Mouse (Mus musculus) embryonic fibroblast, embryonic 13.5 days (primary cell): Measurements from ENCODE around the gene Prrc2a. TPM values are rescaled to one million over a fixed set of nuclear protein-coding genes. Genes with fewer than 3 reads are reported as not detected.

ENCODE experiments used
- H3K27ac ChIP-seq: 2 replicates; pipeline ENCODE4 v1.5.1; 2012; ENCODE audit warnings: low read length, control low read depth, inconsistent platforms; ENCODE audit not compliant: insufficient read depth
- H3K4me1 ChIP-seq: 2 replicates; pipeline ENCODE4 v1.6.1; 2011; ENCODE audit warnings: low read length; ENCODE audit not compliant: control insufficient read depth, insufficient read depth
- H3K4me3 ChIP-seq: 2 replicates; pipeline ENCODE4 v1.5.1; 2011; ENCODE audit warnings: mild to moderate bottlenecking, control low read depth, low read length; ENCODE audit not compliant: insufficient read depth
- CTCF ChIP-seq: IDR thresholded peaks from 2 replicates; pipeline ENCODE4 v1.5.1; 2011; ENCODE audit warnings: mild to moderate bottlenecking, control low read depth, low read length, moderate library complexity, borderline replicate concordance; ENCODE audit not compliant: insufficient read depth
- POLR2A ChIP-seq: IDR thresholded peaks from 2 replicates; pipeline ENCODE4 v1.6.1; 2011; ENCODE audit warnings: low read depth, mild to moderate bottlenecking, control low read depth, low read length, moderate library complexity
- polyA plus RNA-seq: library from polyadenylated mRNA; stranded (reverse); fragments of >200 nt; gene quantifications from 2 replicates; pipeline ENCODE4 v1.2.4, GENCODE M21; 2011; ENCODE audit warnings: low read depth; ENCODE audit not compliant: missing spikeins, insufficient read length

The Prrc2a gene
- polyA plus RNA-seq, 1 experiment, result 174 TPM

DNA sequence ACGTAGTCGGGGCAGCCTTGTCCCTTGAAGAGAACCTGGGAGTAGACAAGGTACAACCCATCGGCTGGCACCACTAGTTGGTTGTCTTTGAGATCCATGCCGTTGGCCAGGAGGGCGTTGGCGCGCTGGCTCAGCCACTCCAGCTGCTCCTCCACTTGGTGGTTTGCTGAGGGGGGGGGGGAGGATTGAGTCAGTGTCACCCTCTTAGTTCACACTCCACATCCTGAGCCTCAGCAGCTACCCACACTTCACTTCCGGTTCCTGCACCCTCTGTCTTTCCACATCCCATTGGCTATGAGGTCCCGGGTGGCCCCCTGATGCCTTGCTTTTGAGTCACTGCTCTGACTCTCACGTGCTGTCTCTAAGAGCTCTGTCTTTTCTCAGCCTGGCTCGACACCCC is 35.7 kb upstream of the Prrc2a start:
- H3K4me3 ChIP-seq, result no peak overlapping the region

DNA sequence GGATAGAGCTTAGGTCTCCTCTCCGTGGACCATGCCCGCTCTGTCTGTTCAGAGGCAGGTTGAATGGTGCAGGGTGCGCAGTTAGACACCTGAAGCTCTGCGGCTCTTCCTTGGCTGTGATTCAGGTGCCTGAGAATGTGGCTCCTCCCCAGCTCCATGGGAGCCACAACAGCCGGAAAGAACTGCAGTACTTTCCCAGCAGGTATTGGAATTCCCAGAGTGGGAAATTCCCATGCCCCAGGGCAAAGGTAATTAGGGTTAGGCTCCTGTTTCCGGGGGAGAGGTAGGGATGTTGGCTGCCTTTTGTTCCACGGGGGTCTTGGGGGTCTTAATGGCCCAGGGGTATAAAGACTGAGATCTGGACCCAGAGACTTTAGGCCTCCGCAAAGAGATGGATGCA is 34.2 kb upstream of the Prrc2a start:
- Histone ChIP-seq H3K27ac (no peak overlapping the region), H3K4me3 (no peak overlapping the region), H3K4me1 (no peaks in the 10 kb centered on the region; the same call in 1 of the 2 replicates)
- no peak for TF ChIP-seq CTCF
- TF ChIP-seq POLR2A, result no peak

More for the DNA sequence above, 35.7 kb upstream of the Prrc2a start:
- Histone ChIP-seq H3K27ac (no peak overlapping the region), H3K4me1 (no peaks in the 10 kb centered on the region; the same call in 1 of the 2 replicates)
- no peak for TF ChIP-seq POLR2A
- no peak for TF ChIP-seq CTCF

DNA sequence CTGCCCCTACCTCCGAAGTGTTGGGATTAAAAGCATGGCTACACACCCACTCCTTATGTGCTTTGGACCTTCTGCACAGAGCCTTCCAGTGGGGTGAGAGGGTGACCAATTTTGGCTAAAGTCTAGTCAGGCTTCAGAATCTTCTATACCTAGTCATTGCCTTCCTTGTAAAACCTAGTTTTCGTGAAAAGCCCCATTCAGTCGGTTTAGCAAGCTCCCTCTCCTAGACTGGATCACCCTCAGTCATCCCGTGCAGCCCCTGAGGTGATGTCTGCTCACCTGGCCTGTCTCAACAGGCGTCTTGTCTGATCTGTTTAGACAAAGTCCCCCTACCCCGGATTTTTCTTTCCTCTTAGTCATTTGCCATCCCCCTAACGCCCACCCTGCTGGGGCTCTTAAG is 33.3 kb upstream of the Prrc2a start:
- Histone ChIP-seq H3K4me3 (no peak overlapping the region), H3K27ac (no peak overlapping the region), H3K4me1 (no peaks in the 10 kb centered on the region; the same call in 1 of the 2 replicates)
- no peak for TF ChIP-seq POLR2A

DNA sequence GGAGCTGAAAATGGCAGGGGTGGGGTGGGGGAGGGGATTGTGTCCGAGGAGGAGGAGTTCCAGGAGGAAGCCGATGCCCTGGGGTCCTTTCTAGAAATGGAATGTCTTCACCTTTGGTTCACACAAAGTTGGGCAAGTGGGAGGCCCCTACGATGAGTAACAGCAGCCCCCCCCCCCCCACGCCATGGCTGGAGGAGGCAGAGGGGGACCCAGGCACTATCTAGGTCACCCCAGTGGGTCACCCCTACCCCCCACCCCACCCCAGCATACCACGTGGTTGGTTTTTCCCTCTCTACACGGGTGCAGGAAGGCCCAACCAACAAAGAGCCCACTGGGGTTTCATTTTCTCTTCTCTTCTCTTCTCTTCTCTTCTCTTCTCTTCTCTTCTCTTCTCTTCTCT is 32.4 kb upstream of the Prrc2a start:
- TF ChIP-seq POLR2A, result no peak
- no peak for TF ChIP-seq CTCF
- Histone ChIP-seq H3K27ac (no peak overlapping the region), H3K4me3 (no peak overlapping the region), H3K4me1 (no peaks in the 10 kb centered on the region; the same call in 1 of the 2 replicates)

DNA sequence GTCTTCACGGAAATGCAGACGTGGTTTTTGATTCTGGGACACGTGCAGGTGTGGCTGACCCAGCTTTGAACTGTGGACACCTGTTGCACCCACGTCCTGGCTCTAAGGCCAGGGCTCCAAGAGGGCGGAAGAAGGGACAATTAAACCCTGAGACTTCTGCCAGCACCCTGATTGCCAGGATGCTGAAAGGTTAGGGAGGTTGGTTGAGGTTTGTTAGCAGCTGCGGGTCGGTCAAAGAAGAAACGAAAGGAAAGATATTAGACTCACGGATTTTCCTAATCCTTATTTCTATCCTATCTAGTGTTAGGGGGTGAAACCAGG is 31.6 kb upstream of the Prrc2a start:
- no peak overlapping the region for H3K27ac ChIP-seq
- no peak overlapping the region for H3K4me3 ChIP-seq
- H3K4me1 ChIP-seq, result no peaks in the 10 kb centered on the region; the same call in 1 of the 2 replicates
- TF ChIP-seq POLR2A (no peak), CTCF (no peak)

DNA sequence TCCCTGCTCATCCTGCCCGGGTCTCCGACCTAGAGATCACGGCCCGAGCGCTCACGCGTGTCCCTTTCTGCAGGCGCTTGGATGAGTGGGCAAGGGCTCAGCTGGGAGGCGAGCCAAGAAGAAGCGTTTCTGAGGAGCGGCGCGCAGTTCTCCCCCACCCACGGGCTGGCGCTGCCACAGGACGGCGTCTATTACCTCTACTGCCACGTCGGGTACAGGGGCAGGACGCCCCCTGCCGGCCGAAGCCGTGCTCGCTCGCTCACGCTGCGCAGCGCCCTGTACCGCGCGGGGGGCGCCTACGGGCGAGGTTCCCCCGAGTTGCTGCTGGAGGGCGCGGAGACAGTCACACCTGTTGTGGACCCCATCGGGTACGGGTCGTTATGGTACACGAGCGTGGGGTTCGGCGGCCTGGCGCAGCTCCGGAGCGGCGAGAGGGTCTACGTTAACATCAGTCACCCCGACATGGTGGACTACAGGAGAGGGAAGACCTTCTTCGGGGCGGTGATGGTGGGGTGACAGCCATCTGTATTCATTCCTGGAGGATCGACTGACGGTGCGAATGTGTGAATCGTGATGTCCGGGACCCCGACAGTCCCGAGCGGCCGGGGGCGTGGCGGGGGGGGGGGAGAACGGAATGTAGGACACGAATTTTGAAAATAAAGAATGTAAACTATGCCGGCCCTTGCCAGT is 31.1 kb upstream of the Prrc2a start:
- Histone ChIP-seq H3K27ac (no peak overlapping the region), H3K4me1 (no peaks in the 10 kb centered on the region; the same call in 1 of the 2 replicates), H3K4me3 (peak overlapping the region; percentile 26)

DNA sequence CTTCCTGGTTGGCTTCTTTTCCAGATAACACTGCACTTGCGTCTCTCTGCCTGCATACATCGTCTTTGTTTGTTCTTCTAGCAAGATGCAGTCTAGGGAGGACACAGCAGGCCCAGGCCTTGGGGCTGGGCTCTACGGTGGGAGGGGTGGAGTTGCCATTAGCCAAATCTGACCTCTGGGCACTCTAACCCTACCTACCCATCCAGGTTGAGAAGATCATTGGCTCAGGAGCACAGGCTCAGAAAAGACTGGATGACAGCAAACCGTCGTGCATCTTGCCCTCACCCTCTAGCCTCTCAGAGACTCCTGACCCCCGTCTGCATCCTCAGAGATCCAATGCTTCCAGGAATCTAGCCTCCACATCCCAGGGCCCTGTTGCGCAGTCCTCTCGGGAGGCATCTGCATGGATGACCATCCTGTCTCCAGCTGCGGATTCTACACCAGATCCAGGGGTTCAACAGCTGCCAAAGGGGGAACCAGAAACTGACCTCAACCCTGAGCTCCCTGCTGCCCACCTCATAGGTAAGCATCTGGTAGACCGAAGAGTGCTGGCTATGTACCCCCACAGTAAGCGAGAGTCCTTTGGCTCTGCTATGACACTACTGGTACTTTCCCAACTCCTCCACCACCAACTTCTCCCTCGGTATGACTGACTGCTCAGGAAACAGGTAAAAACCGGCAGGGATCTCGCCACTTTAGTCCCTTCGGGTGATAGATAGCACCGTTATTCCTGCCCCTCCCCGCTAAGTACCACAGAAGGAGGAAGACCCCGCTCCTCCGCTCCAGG is 30.3 kb upstream of the Prrc2a start:
- TF ChIP-seq POLR2A (no peak), CTCF (no peak)
- H3K27ac ChIP-seq, result no peak overlapping the region
- H3K4me3 ChIP-seq, result peak overlapping the region; percentile 26; the same call in 1 of the 2 replicates
- H3K4me1 ChIP-seq, result no peaks in the 10 kb centered on the region; the same call in 1 of the 2 replicates

More for the DNA sequence above, 31.1 kb upstream of the Prrc2a start:
- TF ChIP-seq POLR2A (no peak), CTCF (peak; percentile 92)

DNA sequence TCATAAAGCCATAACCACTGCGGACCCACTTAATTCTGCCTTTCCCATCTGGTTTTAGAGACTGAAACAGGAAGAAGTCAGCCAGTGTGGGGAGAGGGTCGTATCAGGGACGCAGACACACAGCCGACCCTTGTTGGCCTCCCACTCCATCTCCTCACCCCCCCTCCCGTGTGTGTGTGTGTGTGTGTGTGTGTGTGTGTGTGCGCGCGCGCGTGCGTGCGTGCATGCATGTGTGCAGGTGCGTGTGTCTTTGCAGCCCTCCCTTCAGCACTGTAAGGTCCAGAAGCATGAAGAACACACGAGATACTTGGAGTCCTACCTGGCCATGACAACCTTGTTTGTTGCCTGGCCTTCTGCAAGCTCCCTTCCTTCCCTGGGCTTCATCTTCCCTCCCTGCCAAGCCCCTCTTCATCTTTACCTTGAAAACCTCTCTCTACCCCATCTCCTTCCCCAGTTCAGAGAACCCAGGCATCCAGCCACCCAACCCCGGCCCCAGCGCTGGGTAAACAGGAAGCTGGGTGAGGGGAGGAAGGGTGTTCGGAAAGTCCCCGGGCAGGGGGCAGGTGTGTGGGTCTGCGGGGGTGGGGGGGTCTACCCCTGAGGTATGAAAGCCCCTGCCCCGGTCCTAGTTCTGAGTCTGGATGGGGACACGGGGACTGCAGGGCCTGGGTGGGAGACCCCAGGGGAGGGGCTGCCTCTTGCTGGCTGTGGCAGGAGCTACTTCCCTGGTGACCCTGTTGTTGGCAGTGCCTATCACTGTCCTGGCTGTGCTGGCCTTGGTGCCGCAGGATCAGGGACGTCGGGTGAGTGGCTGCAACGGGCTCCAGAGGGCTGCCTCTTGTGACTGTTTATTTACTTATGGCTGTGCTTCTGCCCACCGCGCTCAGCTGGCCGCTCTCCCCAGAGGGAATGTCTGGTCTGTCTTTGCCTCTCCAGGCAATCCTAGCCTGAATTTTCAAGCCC is 29.5 kb upstream of the Prrc2a start, which contains the start of gene Ltb:
Gene Ltb (plus strand): TSS at position 559 of the 963 bp plus-strand sequence.
- no peak within 1 kb of the TSS for H3K4me3 ChIP-seq
- H3K27ac ChIP-seq, result no peak within 1 kb of the TSS
- TF ChIP-seq POLR2A (no peak), CTCF (no peak)
- no peaks in the 10 kb centered on the region; the same call in 1 of the 2 replicates for H3K4me1 ChIP-seq

DNA sequence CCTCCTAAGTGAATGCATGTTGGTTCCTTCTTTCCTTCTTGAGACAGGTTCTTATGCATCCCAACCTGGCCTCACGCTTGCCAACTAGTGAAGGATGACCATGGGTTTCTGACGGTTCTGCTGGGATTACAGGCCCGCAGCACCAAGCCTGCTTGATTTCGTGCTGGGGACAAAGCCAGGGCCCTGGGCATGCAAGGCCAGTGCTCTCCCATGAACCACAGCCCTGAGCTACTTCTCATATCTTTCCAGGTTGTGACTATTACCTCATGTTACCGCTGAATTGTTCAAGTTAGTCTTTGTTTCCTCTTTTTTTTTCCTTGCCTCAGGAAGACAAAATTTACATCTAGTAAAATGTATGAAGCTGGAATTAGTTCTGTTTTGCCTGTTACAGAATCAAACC is 28.2 kb upstream of the Prrc2a start:
- Histone ChIP-seq H3K27ac (no peak overlapping the region), H3K4me3 (no peak overlapping the region), H3K4me1 (no peaks in the 10 kb centered on the region; the same call in 1 of the 2 replicates)
- no peak for TF ChIP-seq CTCF
- TF ChIP-seq POLR2A, result no peak

DNA sequence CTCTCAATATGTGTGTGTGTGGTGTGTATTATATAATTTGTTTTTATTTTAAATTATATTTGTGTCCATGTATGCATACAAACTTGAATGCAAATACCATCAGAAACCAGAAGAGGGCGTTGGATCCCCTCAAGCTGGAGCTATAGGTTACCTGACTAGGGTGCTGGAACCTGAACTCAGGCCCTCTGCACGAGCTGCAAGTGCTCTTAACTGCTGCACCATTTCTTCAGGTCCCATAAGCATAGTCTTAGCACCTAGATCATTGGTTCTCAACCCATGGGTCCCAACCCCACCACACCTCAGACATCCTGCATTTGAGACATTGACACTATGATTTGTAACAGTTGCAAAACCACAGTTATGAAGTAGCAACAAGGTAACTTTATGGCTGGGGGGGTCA is 27.0 kb upstream of the Prrc2a start:
- Histone ChIP-seq H3K27ac (no peak overlapping the region), H3K4me1 (no peaks in the 10 kb centered on the region; the same call in 1 of the 2 replicates), H3K4me3 (no peak overlapping the region)
- TF ChIP-seq CTCF, result no peak
- no peak for TF ChIP-seq POLR2A
